Mouse (Mus musculus) T-helper 1 cell (primary cell): Measurements from ENCODE around the gene Sertad1.

Experiments
- in situ Hi-C: fragments of 300-600 bp; cut with MboI, MseI; formaldehyde crosslinking; loops from one replicate; pipeline ENCODE4 v1.15.1; 2025; ENCODE audit warnings: high pct_unique_total_duplicates

The Sertad1 gene

DNA sequence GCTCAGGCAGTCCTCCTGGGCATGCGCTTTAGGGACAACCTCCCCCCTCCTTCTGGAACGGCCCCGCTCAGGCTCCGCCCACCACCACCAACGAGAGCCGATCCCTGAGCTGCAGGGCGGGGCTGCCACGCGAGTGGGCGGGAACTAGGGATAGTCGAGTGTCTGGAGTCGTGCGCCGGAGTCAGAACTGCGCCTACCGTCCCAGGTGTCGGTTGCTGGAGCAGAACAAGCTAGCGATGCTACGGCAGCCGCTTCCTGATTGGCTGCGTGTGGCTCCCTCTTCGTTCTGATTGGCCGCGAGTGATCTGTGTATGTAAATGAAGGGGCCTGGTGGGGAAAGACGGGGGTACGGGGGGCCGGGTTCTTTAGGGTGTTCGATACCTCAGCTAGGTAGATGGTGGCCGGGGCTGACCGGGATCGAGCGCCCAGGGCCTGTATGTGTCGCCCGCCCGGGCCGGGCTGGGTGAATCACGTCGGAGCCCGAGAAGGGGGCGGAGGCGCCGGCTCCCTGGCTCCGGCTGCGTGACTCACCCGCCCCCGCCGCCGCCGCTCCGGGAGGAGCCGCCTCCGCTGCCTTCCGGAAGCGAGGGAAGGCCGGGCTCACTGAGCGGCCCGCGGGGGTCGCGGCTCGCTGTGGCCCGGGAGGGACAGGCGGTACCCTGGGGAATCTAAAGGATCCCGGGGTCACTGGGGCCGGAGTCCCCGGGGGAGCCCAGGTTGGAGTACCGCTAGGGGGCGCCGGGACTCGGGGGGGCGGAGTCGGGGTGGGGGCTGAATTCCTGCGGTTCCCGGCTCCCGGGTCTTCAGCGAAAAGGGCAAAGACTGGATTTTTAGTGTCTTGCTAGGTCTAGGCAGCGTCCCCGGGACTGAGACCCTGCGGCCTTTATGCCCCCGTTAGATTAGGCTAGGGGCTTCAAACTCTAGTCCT lies at the start of gene Sertad1:
Sertad1 (plus strand) TSS at position 141 of the 928 bp plus-strand sequence.
- in situ Hi-C loops = no loop called here

DNA sequence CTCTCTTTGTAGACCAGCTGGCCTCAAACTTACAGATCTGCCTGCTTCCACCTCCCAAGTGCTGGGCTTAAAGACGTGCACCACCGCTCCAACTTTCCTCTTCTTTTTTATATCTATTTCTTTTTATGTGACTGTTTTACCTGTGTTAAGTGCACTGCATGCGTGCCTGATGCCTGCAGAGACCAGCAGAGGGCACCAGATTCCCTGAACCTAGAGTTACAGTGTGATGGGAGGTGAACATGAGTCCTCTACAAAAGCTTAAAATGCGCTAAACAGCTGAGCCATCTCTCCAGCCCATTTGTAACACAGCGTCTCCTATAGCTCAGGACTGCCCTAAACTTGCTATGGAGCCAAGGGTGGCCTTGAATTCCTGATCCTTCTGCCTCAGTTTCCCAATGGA lies 49.2 kb upstream of the Sertad1 start:
- in situ Hi-C loops = no loop called here

DNA sequence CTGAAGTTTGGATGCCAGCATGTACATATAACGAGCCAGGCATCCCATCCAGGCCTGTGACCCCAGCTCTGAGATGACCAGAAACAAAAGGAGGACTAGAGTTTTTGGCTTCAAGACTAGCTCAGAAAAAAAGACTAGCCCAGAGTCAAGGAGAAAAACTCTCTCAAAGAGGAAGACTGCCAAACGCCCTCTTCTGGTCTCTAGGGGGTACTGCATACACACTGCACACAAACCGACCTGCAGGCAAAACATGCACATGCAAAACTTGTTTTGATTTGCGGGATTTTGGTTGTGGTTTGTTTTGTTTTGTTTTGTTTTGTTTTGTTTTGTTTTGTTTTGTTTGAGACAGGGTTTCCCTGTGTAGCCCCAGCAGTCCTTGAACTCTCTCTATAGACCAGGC lies 46.7 kb upstream of the Sertad1 start:
- in situ Hi-C loops = no loop called here

DNA sequence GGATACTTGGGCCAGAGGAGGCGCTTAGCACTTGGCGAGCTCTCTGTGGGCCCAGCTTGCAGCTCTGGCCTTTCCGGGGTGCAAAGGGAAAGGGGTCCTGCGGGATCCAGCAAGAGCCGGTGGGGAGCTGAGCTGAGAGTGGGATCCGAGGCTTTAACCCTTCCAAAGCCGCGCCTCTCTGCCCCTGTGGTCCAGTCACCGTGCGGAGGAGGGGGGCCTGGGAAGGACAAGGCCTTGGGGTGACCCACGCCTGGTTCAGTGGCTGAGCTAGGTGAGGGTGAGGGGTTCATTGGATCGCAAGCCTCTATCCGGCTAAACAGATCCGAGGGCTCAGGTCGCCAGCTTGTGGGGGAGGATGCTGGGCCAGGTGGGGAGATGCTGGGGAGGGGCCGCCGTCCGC lies 40.7 kb upstream of the Sertad1 start:
- in situ Hi-C loops = loop anchor here (5.0 kb wide), 1 partner anchor 36 kb away; no protein-coding TSS in a partner anchor

DNA sequence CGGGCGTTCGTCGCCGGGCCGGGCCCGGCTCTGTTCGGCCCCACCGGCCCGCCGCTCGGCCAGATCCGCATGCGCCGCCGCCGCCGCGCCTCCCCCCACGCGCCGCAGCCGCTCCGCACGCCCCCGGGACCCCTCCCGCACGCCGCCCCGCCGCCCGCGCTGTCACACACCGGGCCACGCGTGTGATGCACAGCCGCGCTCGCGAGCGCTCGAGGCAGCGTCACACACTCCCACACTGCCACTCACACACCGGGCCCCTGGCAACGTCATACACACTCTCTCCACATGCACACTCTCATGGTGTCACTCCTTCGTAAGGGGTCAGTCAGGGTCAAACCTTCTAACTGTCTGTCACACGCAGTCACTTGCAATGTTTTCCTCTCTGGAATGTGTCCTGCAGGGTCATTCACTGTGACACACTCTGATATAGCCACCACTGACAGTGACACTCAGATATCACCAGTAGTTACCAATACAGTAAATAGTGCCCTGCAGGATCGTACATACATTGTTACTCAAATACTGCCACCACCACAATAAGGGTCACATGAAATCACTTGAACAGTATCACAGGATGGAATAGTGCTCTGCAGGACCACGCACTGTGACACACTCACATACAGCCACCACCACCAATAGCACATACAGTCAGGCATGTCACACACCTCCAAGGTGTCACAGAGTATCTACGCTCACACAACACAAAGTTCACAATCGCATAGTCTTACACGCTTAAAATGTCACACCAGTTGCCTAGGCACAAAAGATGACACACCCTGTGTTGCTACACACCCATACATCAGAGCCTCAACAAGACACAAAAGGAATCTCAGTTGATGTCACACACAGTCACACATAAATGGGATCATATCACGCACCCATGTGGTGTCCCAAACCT lies 39.9 kb upstream of the Sertad1 start:
- in situ Hi-C loops = loop anchor here (5.0 kb wide), 1 partner anchor 36 kb away; no protein-coding TSS in a partner anchor

DNA sequence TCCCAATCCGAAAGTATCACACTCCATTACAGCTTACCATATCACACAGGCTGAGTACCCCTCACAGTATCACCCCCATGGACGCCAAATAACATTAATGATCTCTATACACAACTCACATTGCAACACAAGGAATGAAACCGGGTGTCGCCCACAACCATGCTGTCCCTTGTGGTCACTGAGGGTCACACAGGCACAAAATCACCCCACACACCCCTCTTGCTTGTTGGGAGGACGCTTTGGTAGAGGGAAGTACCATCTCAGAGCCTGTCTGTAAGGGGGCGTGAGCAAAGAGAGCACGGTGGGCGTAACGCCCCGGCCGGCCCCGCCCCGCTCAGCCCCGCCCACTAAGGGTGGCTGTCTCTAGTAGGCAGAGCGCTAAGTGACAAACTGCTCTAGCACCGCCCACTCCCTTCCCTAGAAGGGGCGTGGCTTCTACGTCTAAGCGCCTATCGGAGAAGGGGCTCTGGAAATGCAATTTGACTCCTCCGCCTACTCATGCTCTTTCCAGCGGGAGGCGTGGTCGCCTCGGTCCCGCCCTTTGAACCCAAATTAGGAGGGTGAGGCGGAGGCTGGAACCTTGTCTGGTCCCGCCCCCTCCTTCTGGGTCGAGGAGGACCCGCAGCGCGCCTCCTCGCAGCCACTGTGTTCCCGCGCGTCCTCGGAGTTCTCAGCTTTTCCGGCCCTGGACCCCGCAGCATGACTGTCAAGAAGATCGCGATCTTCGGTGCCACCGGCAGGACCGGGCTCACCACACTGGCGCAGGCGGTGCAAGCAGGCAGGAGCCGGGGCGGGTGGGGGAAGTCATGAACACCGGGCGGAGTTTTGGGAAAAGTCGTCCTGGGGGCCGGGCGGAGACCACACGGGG lies 39.1 kb upstream of the Sertad1 start, which contains the start of the genes Sptbn4 and Blvrb:
Sptbn4 (minus strand) TSS at position 268 of the 868 bp plus-strand sequence.
Blvrb (plus strand) TSS at position 560 of the 868 bp plus-strand sequence.
- in situ Hi-C loops = loop anchor here (5.0 kb wide), 1 partner anchor 35 kb away; no protein-coding TSS in a partner anchor

DNA sequence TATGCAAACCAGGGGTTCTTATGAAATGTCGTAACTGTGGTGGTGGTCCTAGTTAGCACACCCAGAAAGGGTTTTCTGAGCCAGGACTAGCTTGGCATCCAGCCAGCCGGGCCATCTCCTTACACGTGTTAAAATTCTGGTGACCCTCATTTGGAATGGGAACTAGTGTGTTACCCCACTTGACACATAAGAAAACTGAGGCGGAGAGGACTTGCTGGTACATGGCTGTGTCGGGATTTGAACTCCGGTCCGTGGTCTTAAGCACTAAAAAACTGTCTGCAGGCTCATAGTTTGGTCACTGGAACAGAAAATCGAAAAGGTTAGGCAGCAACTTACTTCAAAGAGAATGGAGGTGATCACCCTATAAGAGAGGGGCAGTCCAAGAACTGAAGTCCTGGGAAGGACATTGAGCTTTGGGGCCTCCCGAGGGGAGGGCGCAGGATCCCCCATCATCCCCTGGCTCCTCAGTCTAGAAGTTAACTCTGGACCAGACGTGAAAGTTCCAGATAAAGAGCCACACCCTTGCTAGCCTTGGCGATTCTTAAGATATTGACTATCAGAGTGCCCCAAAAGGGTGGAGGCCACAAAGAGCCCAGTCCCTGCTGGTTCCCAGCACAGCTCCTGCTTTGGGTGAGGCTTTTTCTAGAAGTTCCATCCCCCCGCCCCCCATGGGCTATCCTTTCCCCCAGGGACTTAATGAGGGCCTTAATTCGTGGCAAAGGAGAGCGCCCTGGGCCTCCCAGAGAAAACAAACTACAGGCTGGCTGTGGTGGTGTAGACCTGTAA lies 38.1 kb upstream of the Sertad1 start:
- in situ Hi-C loops = loop anchor here (5.0 kb wide), 1 partner anchor 34 kb away; no protein-coding TSS in a partner anchor

DNA sequence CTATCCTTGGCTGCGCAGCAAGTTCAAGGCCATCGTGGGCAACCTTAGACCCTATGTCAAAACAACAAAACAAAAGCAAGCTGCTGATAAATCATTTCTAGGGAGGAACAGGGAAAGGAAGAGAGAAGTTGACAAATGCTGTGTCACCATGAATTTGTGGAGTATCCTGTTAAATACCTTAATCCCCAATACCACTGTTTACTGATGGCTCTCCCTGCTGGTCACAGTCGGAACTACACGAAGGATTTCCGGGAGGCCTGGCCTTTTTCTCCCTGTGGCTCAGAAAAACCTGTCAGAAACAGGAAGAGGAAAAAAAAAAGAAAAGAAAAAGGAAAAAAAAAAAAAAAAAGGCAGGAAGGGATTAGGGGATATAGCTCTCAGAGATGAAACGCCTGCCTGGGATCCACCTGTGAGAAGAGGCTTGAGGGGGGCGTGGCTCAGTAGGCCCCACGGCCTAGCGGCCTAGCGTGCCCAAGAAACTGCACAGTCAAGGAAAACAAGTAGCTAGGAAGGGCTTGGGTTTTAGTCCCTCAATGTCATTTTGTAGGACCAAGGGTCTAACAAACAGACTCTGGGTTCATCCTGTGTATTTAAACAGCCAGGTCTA lies 37.4 kb upstream of the Sertad1 start:
- in situ Hi-C loops = loop anchor here (5.0 kb wide), 1 partner anchor 33 kb away; no protein-coding TSS in a partner anchor

DNA sequence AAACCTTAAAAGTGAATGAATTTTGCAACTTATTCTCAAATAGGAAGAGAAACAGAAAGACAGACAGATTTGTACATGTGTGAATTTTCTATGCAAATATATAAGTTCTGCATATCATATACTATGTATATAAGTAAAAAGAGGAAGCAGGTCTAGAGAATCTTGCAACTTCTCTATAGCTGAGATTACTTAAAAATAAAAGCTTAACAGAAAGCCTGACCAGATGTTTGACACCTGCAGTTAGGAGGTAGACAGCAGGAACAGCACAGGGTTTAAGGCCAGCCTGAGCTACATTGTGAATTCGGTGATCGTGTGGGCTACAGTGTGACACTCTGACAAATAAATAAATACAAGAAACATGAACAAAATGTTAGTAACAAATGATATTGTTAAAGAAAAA lies 35.4 kb upstream of the Sertad1 start:
- in situ Hi-C loops = no loop called here

DNA sequence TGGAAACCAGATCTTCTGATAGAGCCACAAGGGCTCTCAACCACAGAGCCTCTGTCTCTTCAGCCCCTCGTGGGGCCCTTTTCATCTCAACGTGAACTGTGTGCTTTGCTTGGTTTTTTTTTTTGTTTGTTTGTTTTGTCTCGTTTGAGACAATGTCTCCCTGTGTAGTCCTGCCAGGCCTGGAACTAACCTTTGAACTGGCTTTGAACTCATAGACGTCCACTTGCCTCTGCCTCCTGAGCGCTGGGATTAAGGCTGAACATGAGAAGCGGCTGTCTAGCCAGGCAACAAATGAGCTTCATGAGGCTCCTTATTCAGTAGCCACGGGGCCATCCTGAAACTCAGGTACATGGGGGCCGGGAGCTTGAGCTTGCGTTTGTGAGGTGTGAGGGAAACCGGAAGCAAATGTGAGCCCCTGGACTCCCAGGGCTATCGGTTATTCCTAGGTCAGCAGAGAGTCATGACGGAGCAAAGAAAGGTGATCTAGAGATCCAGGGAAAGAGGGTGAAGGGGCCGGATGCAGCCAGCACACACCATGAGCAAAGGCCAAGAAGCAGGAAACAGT lies 34.4 kb upstream of the Sertad1 start:
- in situ Hi-C loops = no loop called here

DNA sequence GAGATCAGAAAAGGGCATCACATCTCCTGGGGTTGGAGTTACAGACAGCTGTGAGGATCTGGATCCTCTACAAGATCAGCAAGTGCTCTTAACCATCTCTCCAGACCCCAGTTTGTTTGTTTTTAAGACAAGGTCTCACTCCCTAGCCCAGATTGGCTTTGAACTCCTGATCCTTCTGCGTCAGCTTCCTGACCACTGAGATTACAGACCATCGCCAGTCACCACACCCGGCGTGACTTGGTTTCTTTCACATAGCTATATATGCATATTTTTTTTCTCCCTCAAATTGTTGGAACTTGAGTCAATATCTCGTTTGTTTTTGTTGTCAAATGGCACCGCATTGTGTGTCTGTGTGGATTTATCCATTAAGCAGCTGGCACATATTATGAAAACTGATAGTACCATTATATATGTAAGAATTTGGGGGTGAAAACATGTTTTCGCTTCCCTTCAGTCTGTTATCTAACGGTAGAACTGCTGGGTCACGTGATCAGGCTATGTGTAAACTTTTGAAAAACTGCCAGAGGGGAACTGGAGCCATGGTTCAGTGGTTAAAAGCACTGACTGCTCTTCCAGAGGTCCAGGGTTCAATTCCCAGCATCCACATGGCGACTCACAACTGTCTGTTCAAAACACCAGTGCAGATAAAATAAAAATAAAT lies 32.1 kb upstream of the Sertad1 start:
- in situ Hi-C loops = no loop called here

DNA sequence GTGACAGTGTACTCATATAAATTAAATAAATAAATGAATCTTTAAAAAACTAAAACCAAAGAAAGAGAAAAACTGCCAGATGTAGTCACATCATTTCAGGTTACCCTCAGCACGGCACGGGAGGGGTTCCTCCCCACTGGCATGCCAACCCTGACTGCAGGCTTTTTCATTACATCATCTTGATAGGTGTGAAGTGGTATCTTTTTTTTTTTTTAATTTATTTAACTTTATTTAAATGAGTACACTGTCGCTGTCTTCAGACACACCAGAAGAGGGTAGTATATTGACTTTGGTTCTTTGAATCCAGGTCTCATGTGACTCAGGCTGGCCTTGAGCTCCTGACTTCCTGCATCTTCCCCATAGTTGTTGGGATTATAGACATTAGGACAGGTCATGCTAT lies 31.4 kb upstream of the Sertad1 start:
- in situ Hi-C loops = no loop called here

DNA sequence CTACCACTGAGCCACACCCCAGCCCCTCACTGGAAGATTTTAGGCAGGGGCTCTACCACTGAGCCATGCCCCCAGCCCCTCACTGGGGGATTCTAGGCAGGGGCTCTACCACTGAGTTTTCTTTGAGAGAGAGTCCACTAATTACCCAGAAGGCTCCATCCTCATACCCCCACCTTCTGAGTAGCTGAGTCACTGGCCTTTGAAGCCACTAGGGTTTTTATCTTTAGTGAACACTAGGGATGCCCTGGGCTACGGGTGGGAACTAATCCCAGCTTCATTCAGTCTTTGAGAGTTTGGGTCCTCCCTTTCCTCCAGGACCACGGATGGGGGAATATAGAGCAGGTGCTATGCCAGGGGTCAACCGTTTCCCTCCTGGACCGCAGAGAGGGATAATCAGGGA lies 28.1 kb upstream of the Sertad1 start:
- in situ Hi-C loops = no loop called here

DNA sequence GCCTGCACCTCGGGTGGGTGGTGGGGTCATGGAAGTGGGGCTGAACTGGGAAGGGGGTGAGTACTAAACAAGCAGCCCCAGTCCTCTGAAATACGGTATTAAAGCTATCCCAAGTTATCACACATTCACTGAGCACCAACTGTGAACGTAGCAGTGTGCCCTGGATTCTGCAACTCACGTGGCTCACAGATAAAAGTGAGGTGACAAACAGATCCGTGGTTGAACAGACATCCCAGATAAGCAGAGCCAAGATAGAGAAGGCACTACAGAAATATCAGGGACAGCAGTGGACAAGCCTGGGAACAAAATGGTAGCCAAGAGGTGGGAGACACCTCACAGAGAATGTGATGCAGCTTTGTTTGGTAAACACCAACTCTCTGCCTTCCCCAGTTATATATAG lies 27.1 kb upstream of the Sertad1 start:
- in situ Hi-C loops = no loop called here

DNA sequence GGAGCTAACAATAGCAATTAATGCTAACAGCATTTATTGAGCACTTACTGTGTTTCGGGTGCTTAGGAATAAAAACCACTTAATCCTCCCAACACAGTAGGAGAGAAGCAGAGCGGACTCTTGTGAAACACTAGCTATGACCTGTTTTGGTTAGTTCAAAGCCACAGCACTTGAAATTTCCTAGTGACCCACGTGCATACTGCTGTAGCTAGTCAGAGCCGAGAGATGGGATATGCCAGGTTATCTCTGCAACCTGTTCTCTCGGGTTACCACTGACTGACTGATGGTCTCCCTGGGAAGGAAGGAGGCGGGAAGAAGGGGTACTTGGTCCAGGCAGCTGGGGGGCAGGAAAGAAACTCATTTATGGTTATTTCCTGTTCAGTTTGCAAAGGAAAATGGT lies 26.2 kb upstream of the Sertad1 start:
- in situ Hi-C loops = no loop called here

DNA sequence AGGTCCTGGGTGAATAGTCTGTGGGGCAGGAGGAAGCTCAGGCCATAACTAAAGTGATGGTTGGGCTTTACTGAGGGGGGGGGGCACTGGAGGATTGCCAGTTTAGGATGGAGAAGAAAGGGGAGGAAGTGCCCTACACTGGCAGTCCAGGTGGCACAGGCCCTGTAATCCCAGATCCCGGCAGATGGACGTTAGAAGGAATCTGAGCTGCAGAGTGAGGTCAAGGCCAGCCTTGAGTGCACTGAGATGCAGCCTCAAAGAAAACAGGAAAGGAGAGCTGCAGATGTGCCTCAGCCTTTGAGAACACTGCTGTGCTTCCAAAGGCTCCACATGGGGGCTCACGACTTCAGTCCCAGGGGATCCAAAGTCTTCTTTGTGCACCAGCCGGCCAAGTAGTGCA lies 19.1 kb upstream of the Sertad1 start:
- in situ Hi-C loops = no loop called here

DNA sequence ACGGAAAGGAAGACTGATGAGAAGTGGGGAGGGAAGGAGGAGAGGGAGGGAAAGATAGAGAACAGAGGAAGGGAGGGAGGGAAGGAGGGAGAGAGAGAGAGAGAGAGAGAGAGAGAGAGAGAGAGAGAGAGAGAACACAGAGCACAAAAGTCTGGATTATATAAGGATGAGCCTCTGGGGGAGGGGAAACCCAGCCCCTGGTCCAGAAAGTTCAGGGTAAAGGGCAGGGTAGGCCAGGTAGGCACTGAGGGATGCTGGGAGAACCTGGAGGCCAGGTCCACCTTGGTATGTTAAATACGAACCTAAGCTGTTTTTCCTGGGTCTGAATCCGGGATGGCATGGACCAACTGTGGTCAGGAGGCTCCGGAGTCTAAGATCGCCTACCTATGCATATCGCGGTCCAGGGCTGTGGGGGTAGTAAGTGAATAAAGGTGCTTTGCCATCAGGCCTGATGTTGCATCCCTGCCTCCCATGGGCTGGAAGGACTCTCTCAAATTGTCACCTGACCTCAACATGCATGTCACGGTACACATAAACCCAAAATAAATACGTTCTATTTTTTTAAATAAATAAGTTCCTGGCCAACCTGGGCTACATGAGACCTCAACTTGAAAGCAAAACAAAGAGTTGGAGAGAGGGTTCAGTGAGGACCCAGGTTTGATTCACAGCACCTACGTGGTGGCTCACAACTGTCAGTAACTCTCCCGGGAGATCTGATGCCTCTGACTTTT lies 15.2 kb upstream of the Sertad1 start:
- in situ Hi-C loops = no loop called here

DNA sequence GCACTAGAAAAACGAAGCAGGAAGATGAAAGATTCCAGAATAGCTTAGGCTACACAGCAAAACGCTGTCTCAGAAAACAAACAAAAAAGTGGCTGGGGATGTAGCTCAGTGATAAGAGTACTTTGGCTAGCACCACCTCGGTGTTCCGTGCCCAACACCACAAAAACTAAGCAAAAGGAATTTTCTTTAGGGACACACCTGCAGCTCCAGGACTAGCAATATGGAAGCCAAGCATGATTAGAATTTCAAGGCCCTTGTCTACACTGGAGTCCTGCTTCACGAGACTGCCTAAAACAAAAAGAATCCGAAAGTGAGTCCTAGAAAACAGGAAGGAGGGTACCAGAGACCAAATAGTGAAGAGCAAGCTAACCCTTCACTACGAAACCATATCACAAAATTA lies 14.1 kb upstream of the Sertad1 start:
- in situ Hi-C loops = no loop called here
